Mouse (Mus musculus) C2C12 (cell line): ENCODE measurements around the gene Umad1.

ENCODE experiments used
- CEBPB ChIP-seq: IDR thresholded peaks from one replicate; pipeline ENCODE4 v1.6.1; 2011; ENCODE audit warnings: low read depth, mild to moderate bottlenecking, control low read depth, moderate library complexity
- CTCF ChIP-seq: IDR thresholded peaks from one replicate; pipeline ENCODE4 v1.5.1; 2011; ENCODE audit not compliant: control insufficient read depth, insufficient read depth, insufficient read length
- FOSL1 ChIP-seq: IDR thresholded peaks from one replicate; pipeline ENCODE4 v1.8.0; 2011; ENCODE audit warnings: mild to moderate bottlenecking, low read length; ENCODE audit not compliant: poor library complexity, insufficient read depth, severe bottlenecking
- MYOD1 ChIP-seq: IDR thresholded peaks from one replicate; pipeline ENCODE4 v1.6.1; 2011; ENCODE audit warnings: low read depth; ENCODE audit not compliant: control insufficient read depth, insufficient read length
- MYOG ChIP-seq: IDR thresholded peaks from one replicate; pipeline ENCODE4 v1.6.1; 2011; ENCODE audit not compliant: control insufficient read depth, insufficient read length; ENCODE audit errors: extremely low read depth
- USF1 ChIP-seq: IDR thresholded peaks from one replicate; pipeline ENCODE4 v1.6.1; 2011; ENCODE audit warnings: low read depth, mild to moderate bottlenecking, control low read depth, moderate library complexity

GRCm38 (mm10) chr6:8487044-8487853, 228.2 kb downstream of the Umad1 start:
- TF ChIP-seq CTCF = no peak
- no peak for TF ChIP-seq MYOD1
- no peak for TF ChIP-seq FOSL1
- no peak for TF ChIP-seq MYOG
- TF ChIP-seq USF1 = no peak
- TF ChIP-seq CEBPB = no peak
